Mouse (Mus musculus) pancreas, adult 10 weeks (tissue): ENCODE data around the gene I830077J02Rik. TPM values are rescaled to one million over a fixed set of nuclear protein-coding genes. Genes with fewer than 3 reads are reported as not detected.

ENCODE experiments used
- polyA plus RNA-seq: library from polyadenylated mRNA; stranded (reverse); fragments of 350-450 nt; fragmentation: Illumina TruSeq; extraction: RNeasy Lipid Tissue Mini Kit (QIAGEN cat#74804); gene quantifications from one replicate; pipeline ENCODE4 v1.2.3, GENCODE M21; 2015; ENCODE audit warnings: low read depth, low replicate concordance; ENCODE audit not compliant: insufficient read depth

The I830077J02Rik gene
- not detected for polyA plus RNA-seq

GRCm38 (mm10) chr3:105932240-105933071 is at the start of gene I830077J02Rik:
Gene I830077J02Rik, minus strand, starts transcription at chr3:105932664.

GRCm38 (mm10) chr3:105973411-105973810 is 40.9 kb upstream of the I830077J02Rik start, which contains the start of gene Ovgp1:
Gene Ovgp1, plus strand, starts transcription at chr3:105973711.

GRCm38 (mm10) chr3:105959999-105960398 is 27.5 kb upstream of the I830077J02Rik start, which contains the start of gene Atp5f1:
Gene Atp5f1, minus strand, starts transcription at chr3:105960099.

GRCm38 (mm10) chr3:105958974-105959580 is 26.6 kb upstream of the I830077J02Rik start, which contains the start of gene Wdr77:
Gene Wdr77, plus strand, starts transcription at chr3:105959369.

Other genes with a start within 250 kb of the I830077J02Rik start
- 5.4 TPM for gene Ddx20, start 245.1 kb downstream of the I830077J02Rik start, polyA plus RNA-seq
- gene Inka2, start 228.1 kb downstream of the I830077J02Rik start, polyA plus RNA-seq, result 1.7 TPM
- 14.6 TPM for gene Rap1a, start 131.3 kb downstream of the I830077J02Rik start, polyA plus RNA-seq
- not detected for gene Adora3, start 61.8 kb downstream of the I830077J02Rik start, polyA plus RNA-seq
- gene Tmigd3, start 61.8 kb downstream of the I830077J02Rik start, polyA plus RNA-seq, result 2.9 TPM
- gene Wdr77, start 26.7 kb upstream of the I830077J02Rik start, polyA plus RNA-seq, result 7.1 TPM
- 41.3 TPM for gene Atp5f1, start 27.4 kb upstream of the I830077J02Rik start, polyA plus RNA-seq
- 1.5 TPM for gene Ovgp1, start 41.0 kb upstream of the I830077J02Rik start, polyA plus RNA-seq
- not detected for gene Pifo, start 82.0 kb upstream of the I830077J02Rik start, polyA plus RNA-seq
- not detected for gene Chil5, start 100.2 kb upstream of the I830077J02Rik start, polyA plus RNA-seq
- gene Chia1, start 180.6 kb upstream of the I830077J02Rik start, polyA plus RNA-seq, result not detected
- gene Chil3, start 234.9 kb upstream of the I830077J02Rik start, polyA plus RNA-seq, result not detected